Mouse (Mus musculus): ENCODE data around the gene Rtkn.

DNA sequence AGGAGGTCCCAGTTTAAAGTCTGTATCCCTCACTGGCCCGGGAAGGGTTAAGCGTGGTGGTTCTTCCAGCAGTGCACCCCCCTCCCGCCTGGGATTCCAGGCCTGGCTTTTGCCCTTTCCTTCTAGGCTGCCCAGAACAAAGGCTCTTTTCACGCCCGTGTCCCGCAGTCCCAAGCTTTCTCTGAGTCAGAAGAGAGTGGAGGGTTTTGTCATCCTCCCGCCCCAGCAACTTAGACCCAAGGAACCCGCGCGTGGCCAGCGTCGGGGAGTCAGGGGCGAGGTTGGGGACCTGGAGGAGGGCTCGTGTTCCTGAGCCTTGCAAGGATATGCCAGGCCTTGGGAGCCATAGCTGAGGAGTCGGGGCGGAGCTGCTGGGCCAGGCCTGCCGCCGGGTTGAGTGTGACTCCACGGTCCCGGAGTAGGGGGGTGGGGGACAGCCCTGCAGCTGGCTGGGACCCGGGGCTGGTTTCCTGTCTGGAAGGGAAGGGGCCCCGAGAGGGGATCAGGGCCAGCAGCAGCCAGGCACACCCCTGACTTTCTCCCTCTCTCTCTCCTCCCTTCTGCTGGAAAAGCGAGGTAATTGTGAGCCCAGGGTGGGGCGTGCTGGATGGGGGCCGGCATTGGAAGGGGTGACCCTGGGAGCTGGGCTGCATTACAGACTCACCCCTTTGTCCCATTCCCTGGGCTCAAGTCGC is 1.8 kb downstream of the Rtkn start:
- TF ChIP-seq CTCF (IDR thresholded peaks at IDR 0.05) (no peak), EP300 (IDR thresholded peaks at IDR 0.05) (no peak)

All from lung, postnatal 0 days (tissue).